Mouse (Mus musculus): ENCODE results near the gene Rcor1. TPM values are rescaled to one million over a fixed set of nuclear protein-coding genes. Genes with fewer than 3 reads are reported as not detected.
A peak's percentile ranks its signal among the peaks of the same experiment; 100 is the strongest.

Rcor1 gene
- polyA plus RNA-seq, 1 experiment: 11.5 TPM

DNA sequence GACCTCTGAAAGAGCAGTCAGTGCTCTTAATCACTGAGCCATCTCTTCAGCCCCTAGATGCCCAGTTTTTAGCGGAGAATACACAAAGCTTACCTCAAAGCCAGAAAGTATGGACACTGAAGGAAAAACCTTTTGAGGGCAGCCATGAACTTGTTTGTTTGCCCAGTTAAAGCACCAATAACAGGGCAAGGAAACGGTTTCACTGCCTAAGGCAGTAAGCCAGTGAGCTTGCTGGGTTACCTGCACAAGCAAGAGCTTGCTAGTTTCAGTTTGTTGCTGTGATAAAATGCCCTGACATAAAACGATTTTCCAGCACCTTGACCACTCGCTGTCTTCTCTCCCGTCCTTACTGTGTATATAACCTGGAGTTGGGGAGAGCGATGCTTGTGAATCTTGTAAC, 55.9 kb downstream of the Rcor1 start:
- Histone ChIP-seq H3K27me3 (replicated peaks; ENCODE audit: control insufficient read depth, insufficient read depth, low read length) (no peaks in the 10 kb centered on the region), H3K4me3 (ENCODE audit: insufficient read depth, low read depth, low read length) (no peak overlapping the region), H3K4me1 (ENCODE audit: control insufficient read depth, insufficient read depth, low read length) (peaks cover 22% of the 10 kb centered on the region), H3K36me3 (ENCODE audit: control insufficient read depth, insufficient read depth, low read length) (no peaks in the 10 kb centered on the region; the same call in 1 of the 2 replicates), H3K27ac (ENCODE audit: insufficient read depth, low read depth, low read length) (0 out of 2 replicates have a peak overlapping the region, but pooled peaks have one; percentile 1)
- 71% methylated on average over 6 of the region's 6 CpGs for WGBS
- TF ChIP-seq CTCF (conservative IDR thresholded peaks at IDR 0.05; ENCODE audit: insufficient read depth, insufficient read length, low read depth, low read length) (no peak), POLR2A (IDR thresholded peaks at IDR 0.05; ENCODE audit: low read depth, low read length) (no peak)
- peak; percentile 57 for DNase-seq

DNA sequence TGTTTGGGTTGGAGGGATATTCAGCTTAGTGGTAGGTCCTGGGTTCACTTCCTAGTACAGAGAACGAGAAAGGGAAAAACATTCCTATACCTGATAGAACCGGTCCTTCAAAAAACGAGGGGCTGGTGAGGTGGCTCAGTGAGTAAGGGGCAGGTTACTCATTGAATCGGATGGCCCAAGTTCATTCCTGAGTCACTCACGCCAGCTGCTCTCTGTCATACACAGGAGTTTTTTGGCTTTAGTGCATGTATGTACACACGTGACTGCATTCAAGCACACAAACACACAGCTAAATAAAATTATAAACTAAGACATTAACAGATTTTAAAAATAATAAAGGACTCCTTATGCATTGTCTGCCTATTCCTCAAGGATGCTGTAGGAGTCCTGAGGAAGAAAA, 57.1 kb downstream of the Rcor1 start:
- Histone ChIP-seq H3K4me1 (ENCODE audit: control insufficient read depth, insufficient read depth, low read length) (peaks cover 13% of the 10 kb centered on the region; the same call in 1 of the 2 replicates), H3K27ac (ENCODE audit: insufficient read depth, low read depth, low read length) (no peak overlapping the region), H3K36me3 (ENCODE audit: control insufficient read depth, insufficient read depth, low read length) (no peaks in the 10 kb centered on the region; the same call in 1 of the 2 replicates), H3K4me3 (ENCODE audit: insufficient read depth, low read depth, low read length) (no peak overlapping the region), H3K27me3 (replicated peaks; ENCODE audit: control insufficient read depth, insufficient read depth, low read length) (no peaks in the 10 kb centered on the region)
- peak; percentile 35 for DNase-seq
- TF ChIP-seq CTCF (conservative IDR thresholded peaks at IDR 0.05; ENCODE audit: insufficient read depth, insufficient read length, low read depth, low read length): no peak
- no peak for TF ChIP-seq POLR2A (IDR thresholded peaks at IDR 0.05; ENCODE audit: low read depth, low read length)
- WGBS: 61% methylated on average over 6 of the region's 6 CpGs

DNA sequence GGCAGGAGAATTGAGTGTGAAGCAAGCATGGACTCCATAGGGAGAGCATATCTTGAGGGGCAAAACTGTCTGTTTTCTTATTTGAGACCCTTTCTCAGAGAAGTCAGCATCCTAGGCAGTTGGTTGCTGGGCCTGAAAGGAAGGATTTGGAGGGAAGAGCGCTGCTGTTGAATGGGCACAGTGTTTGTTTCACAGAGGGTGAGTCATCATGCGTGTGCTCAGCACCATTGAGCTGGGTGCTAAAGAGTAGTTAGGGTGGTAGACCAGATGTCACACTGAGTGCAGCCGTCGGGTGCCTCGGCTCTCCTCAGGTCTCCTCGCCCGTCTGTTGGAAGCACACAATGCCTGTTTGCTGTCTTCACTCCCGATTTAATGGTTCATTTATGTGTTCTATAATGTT, 57.9 kb downstream of the Rcor1 start:
- Histone ChIP-seq H3K27ac (ENCODE audit: insufficient read depth, low read depth, low read length) (no peak overlapping the region), H3K4me1 (ENCODE audit: control insufficient read depth, insufficient read depth, low read length) (peaks cover 11% of the 10 kb centered on the region; the same call in 1 of the 2 replicates), H3K4me3 (ENCODE audit: insufficient read depth, low read depth, low read length) (no peak overlapping the region), H3K27me3 (replicated peaks; ENCODE audit: control insufficient read depth, insufficient read depth, low read length) (no peaks in the 10 kb centered on the region), H3K36me3 (ENCODE audit: control insufficient read depth, insufficient read depth, low read length) (peaks cover 4% of the 10 kb centered on the region)
- WGBS: 94% methylated on average over 8 of the region's 8 CpGs
- no peak for TF ChIP-seq POLR2A (IDR thresholded peaks at IDR 0.05; ENCODE audit: low read depth, low read length)
- TF ChIP-seq CTCF (conservative IDR thresholded peaks at IDR 0.05; ENCODE audit: insufficient read depth, insufficient read length, low read depth, low read length): no peak
- DNase-seq: no peak

DNA sequence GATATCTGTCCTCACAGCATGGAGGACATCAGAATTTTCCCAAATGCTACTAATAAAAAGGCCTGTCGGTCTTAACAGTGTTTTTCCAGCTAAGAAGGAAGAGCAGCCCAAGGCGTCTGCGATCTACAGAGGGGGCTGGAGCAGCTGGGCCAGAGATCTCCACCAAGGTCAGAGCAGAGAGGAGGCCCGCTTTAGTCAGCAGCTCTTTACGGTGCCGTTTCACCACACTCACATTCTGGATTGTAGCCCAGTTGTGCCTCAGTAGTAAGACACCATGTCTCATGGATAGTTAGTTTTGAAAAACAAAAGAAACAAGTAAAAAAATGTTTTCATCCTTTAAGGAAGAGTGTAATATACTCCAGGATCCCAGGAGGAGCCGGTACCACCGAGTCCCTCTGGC, 72.0 kb downstream of the Rcor1 start:
- no peak overlapping the region for H3K27ac ChIP-seq (ENCODE audit: insufficient read depth, low read depth, low read length)
- no peak for DNase-seq
- H3K4me1 ChIP-seq (ENCODE audit: control insufficient read depth, insufficient read depth, low read length): no peaks in the 10 kb centered on the region
- TF ChIP-seq CTCF (conservative IDR thresholded peaks at IDR 0.05; ENCODE audit: insufficient read depth, insufficient read length, low read depth, low read length) (no peak), POLR2A (IDR thresholded peaks at IDR 0.05; ENCODE audit: low read depth, low read length) (no peak)
- WGBS: 78% methylated on average over 8 of the region's 8 CpGs
- H3K4me3 ChIP-seq (ENCODE audit: insufficient read depth, low read depth, low read length): no peak overlapping the region
- no peaks in the 10 kb centered on the region for H3K27me3 ChIP-seq (replicated peaks; ENCODE audit: control insufficient read depth, insufficient read depth, low read length)
- H3K36me3 ChIP-seq (ENCODE audit: control insufficient read depth, insufficient read depth, low read length): peaks cover 6% of the 10 kb centered on the region

DNA sequence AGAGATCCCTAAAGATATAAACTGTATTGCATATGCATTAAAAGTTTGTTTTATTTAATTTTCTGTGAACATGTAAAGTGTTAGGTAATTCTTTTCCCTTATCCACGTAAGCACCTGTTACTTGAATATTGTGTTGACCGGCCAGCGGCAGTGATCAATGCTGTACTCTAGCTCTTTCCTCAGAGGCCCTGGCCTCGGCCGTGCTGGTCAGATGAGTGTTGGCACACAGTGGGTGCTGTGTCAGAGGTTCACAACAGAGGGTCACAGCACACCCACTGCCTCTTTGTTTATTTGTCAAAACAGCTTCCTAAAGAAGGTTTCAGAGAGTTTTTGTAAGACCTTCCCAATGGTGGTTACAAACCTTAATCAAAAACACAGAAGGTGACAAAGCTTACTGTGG, 75.4 kb downstream of the Rcor1 start:
- no peak for DNase-seq
- TF ChIP-seq POLR2A (IDR thresholded peaks at IDR 0.05; ENCODE audit: low read depth, low read length): no peak
- no peak for TF ChIP-seq CTCF (conservative IDR thresholded peaks at IDR 0.05; ENCODE audit: insufficient read depth, insufficient read length, low read depth, low read length)
- Histone ChIP-seq H3K4me1 (ENCODE audit: control insufficient read depth, insufficient read depth, low read length) (no peaks in the 10 kb centered on the region), H3K4me3 (ENCODE audit: insufficient read depth, low read depth, low read length) (no peak overlapping the region), H3K27ac (ENCODE audit: insufficient read depth, low read depth, low read length) (no peak overlapping the region), H3K36me3 (ENCODE audit: control insufficient read depth, insufficient read depth, low read length) (peaks cover 3% of the 10 kb centered on the region), H3K27me3 (replicated peaks; ENCODE audit: control insufficient read depth, insufficient read depth, low read length) (no peaks in the 10 kb centered on the region)
- 95% methylated on average over 5 of the region's 5 CpGs for WGBS

DNA sequence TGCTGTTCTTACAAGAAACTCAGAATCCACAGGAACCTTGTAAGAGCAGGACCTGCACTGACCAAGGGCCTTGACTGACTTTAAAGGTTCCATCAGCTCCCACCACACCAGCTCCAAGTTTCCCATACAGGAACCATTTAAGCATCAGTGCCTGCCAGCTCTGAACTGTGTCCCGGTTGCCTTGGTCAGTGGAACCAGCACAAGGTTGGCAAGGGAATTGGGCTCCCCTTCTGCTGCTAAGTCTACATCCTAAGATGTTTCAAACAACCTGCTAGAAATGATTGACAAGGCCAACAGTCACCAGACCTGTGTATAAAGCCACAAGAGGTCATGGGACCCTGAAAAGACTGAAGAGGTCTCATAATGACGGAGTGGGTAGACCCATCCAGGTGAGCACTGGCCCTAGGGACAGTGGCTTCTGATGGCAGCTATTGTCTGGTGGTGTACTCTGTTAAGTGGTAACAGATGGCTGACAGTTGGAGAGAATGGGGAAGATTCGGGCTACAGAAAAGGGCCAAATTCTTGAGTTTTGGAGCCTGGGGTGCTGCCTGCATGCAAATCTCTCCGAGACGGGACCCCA, 80.4 kb downstream of the Rcor1 start:
- no peaks in the 10 kb centered on the region; the same call in 1 of the 2 replicates for H3K36me3 ChIP-seq (ENCODE audit: control insufficient read depth, insufficient read depth, low read length)
- WGBS: 99% methylated on average over 5 of the region's 5 CpGs
- H3K27me3 ChIP-seq (replicated peaks; ENCODE audit: control insufficient read depth, insufficient read depth, low read length): no peaks in the 10 kb centered on the region
- DNase-seq: no peak
- no peak overlapping the region for H3K27ac ChIP-seq (ENCODE audit: insufficient read depth, low read depth, low read length)
- no peaks in the 10 kb centered on the region for H3K4me1 ChIP-seq (ENCODE audit: control insufficient read depth, insufficient read depth, low read length)
- TF ChIP-seq CTCF (conservative IDR thresholded peaks at IDR 0.05; ENCODE audit: insufficient read depth, insufficient read length, low read depth, low read length) (no peak), POLR2A (IDR thresholded peaks at IDR 0.05; ENCODE audit: low read depth, low read length) (no peak)
- no peak overlapping the region for H3K4me3 ChIP-seq (ENCODE audit: insufficient read depth, low read depth, low read length)

DNA sequence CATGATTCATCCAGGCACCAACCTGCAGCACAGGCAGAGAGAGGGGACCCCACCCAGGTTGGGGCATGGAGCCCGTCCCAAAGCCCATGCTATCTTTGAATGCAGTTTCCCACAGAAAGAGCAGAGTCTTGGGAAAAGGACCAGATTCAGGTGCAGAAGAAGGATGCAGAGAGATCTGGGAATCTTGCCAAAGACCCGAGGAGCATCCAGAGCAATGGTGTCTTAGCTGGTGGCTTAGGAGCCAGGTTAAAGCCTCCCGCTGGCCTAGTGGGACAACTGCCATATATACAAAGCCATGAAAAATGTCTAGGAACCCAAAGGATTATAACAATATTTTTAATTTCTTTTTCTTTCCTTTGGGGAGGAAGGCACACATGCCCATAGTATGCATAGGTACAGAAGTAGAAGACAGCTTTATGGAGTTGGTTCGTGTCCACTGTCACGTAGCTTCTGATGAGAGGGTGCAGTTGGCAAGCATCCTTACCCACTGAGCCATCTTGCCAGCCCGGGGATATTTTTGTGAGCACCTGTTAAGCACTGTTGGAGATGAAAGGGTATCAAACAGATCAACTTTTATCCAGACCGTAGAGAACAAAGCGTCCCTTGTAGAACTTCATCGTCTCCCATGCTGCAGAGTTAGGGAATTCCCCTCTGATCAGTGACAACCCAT, 82.0 kb downstream of the Rcor1 start:
- WGBS: 90% methylated on average over 9 of the region's 9 CpGs
- Histone ChIP-seq H3K36me3 (ENCODE audit: control insufficient read depth, insufficient read depth, low read length) (no peaks in the 10 kb centered on the region; the same call in 1 of the 2 replicates), H3K4me1 (ENCODE audit: control insufficient read depth, insufficient read depth, low read length) (no peaks in the 10 kb centered on the region), H3K27me3 (replicated peaks; ENCODE audit: control insufficient read depth, insufficient read depth, low read length) (no peaks in the 10 kb centered on the region), H3K27ac (ENCODE audit: insufficient read depth, low read depth, low read length) (no peak overlapping the region), H3K4me3 (ENCODE audit: insufficient read depth, low read depth, low read length) (no peak overlapping the region)
- TF ChIP-seq CTCF (conservative IDR thresholded peaks at IDR 0.05; ENCODE audit: insufficient read depth, insufficient read length, low read depth, low read length) (no peak), POLR2A (IDR thresholded peaks at IDR 0.05; ENCODE audit: low read depth, low read length) (no peak)
- DNase-seq: no peak
